23 mouse cellular contexts compared by ENCODE assay signal in the genomic region with DNA sequence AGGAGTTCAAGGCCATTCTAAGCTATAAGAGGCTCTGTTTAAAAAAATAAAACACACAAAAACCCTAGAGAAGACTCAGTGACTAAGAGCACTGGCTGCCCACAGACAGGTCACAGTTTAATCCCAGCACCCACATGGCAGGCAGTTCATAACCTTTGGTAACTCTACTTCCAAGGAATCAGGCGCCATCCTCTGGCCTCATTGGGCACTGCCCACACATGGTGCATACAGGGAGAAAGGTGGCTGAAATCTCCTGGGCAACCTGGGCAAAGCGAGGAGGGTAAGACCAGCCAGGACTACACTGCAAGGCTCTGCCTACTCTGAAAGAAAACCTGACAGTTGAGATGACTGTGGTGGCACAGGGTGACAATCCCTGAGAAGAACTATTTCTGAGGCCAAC. TPM values are rescaled to one million over a fixed set of nuclear protein-coding genes. Genes with fewer than 3 reads are reported as not detected.
DNase-seq lines count a peak whose midpoint lies in the region; ATAC-seq and TF ChIP-seq lines count a peak whose summit lies in the region.
"Had no signal": no experiment of that assay in that cellular context is flagged by ENCODE, and none has a peak within 500 bp of the region (broad histone marks: within the 10 kb centered on the region; RNA-seq: fewer than 3 reads in every experiment).

No protein-coding gene starts in this region.

- no peak overlapping the region for H3K4me3 ChIP-seq in lung, postnatal 0 days (ENCODE audit: low read depth, low read length)
- H3K4me3 ChIP-seq in E14TG2a.4 (replicated peaks; ENCODE audit: low read length), result no peak overlapping the region
- H3K4me3 ChIP-seq in intestine, embryonic 16.5 days (ENCODE audit: low read length), result no peak overlapping the region
- H3K4me3 ChIP-seq: embryonic facial prominence, embryonic 10.5 days; forebrain, embryonic 15.5 days; heart, embryonic 13.5 days; hindbrain, embryonic 15.5 days; neural tube, embryonic 13.5 days had no signal

- TF ChIP-seq EP300 in lung, postnatal 0 days (IDR thresholded peaks at IDR 0.05), result no peak

- WGBS in lung, postnatal 0 days, result 89% methylated on average over 2 of the region's 2 CpGs
- 93% methylated on average over 2 of the region's 2 CpGs for WGBS in intestine, embryonic 16.5 days

- H3K9me3 ChIP-seq in lung, postnatal 0 days (ENCODE audit: low read length), result no peaks in the 10 kb centered on the region
- H3K9me3 ChIP-seq in E14TG2a.4 (ENCODE audit: low read length), result no peaks in the 10 kb centered on the region
- no peaks in the 10 kb centered on the region for H3K9me3 ChIP-seq in intestine, embryonic 16.5 days (ENCODE audit: control insufficient read depth, low read length)
- H3K9me3 ChIP-seq: embryonic facial prominence, embryonic 10.5 days; forebrain, embryonic 15.5 days; heart, embryonic 13.5 days; hindbrain, embryonic 15.5 days; neural tube, embryonic 13.5 days had no signal

- H3K27ac ChIP-seq in lung, postnatal 0 days (ENCODE audit: low read length), result no peak overlapping the region
- H3K27ac ChIP-seq in intestine, embryonic 16.5 days (ENCODE audit: low read length), result no peak overlapping the region
- H3K27ac ChIP-seq: embryonic facial prominence, embryonic 10.5 days; forebrain, embryonic 15.5 days; heart, embryonic 13.5 days; hindbrain, embryonic 15.5 days; neural tube, embryonic 13.5 days had no signal

- DNase-seq in kidney, adult 9 months, result peak; percentile 26
- DNase-seq in kidney, postnatal 14 days, result no peak
- no peak for DNase-seq in lung, postnatal 0 days (ENCODE audit: low spot score)
- DNase-seq in lung, adult 18-20 months, result no peak
- no peak for DNase-seq in left cerebral cortex, postnatal 14 days (ENCODE audit: low spot score in 2 of 2)
- no peak for DNase-seq in neural tube, embryonic 10.5 days (ENCODE audit: extremely low spot score, low spot score)
- DNase-seq: adrenal gland, postnatal 14 days; cerebellum, adult 18-20 months; cerebellum, postnatal 36 days; heart, postnatal 36 days; layer of hippocampus, adult 9-11 months had no signal

- H3K36me3 ChIP-seq in lung, postnatal 0 days (ENCODE audit: insufficient read depth, low read length), result peaks cover 4% of the 10 kb centered on the region; the same call in 1 of the 2 replicates
- H3K36me3 ChIP-seq in E14TG2a.4 (ENCODE audit: insufficient read depth, low read length), result peaks cover 92% of the 10 kb centered on the region
- peaks cover 23% of the 10 kb centered on the region for H3K36me3 ChIP-seq in intestine, embryonic 16.5 days (ENCODE audit: control insufficient read depth, insufficient read depth, low read length)

- H3K27me3 ChIP-seq in lung, postnatal 0 days (replicated peaks; ENCODE audit: insufficient read depth, low read length), result no peaks in the 10 kb centered on the region
- no peaks in the 10 kb centered on the region for H3K27me3 ChIP-seq in E14TG2a.4 (ENCODE audit: insufficient read depth, low read length)
- no peaks in the 10 kb centered on the region for H3K27me3 ChIP-seq in intestine, embryonic 16.5 days (replicated peaks; ENCODE audit: control insufficient read depth, insufficient read depth, low read length)
- H3K27me3 ChIP-seq: forebrain, embryonic 15.5 days; heart, embryonic 13.5 days; hindbrain, embryonic 15.5 days; neural tube, embryonic 13.5 days had no signal

- ATAC-seq in lung, postnatal 0 days, result no peak
- ATAC-seq in intestine, embryonic 16.5 days, result peak; percentile 12; the same call in 1 of the 2 replicates
- ATAC-seq: forebrain, embryonic 15.5 days had no signal

- no peak overlapping the region for H3K4me2 ChIP-seq in lung, postnatal 0 days (replicated peaks; ENCODE audit: low read depth, low read length)
- H3K4me2 ChIP-seq in intestine, embryonic 16.5 days (ENCODE audit: low read depth, low read length), result no peak overlapping the region
- H3K4me2 ChIP-seq: forebrain, embryonic 15.5 days; heart, embryonic 13.5 days; hindbrain, embryonic 15.5 days; neural tube, embryonic 13.5 days had no signal

- no peak overlapping the region for H3K9ac ChIP-seq in lung, postnatal 0 days (replicated peaks; ENCODE audit: low read depth)
- H3K9ac ChIP-seq in intestine, embryonic 16.5 days (ENCODE audit: low read depth, low read length), result no peak overlapping the region
- H3K9ac ChIP-seq: forebrain, embryonic 15.5 days; heart, embryonic 13.5 days; hindbrain, embryonic 15.5 days; neural tube, embryonic 13.5 days had no signal

- intact Hi-C loops in left cerebral cortex, postnatal 14 days (cut with DNase I), result loop anchor here (5.0 to 10.0 kb wide), 2 partner anchors 99 to 291 kb away; no protein-coding TSS in a partner anchor

- no peaks in the 10 kb centered on the region for H3K4me1 ChIP-seq in lung, postnatal 0 days (ENCODE audit: insufficient read depth, low read depth, low read length)
- peaks cover 88% of the 10 kb centered on the region for H3K4me1 ChIP-seq in E14TG2a.4 (replicated peaks; ENCODE audit: low read depth, low read length)
- H3K4me1 ChIP-seq in intestine, embryonic 16.5 days (ENCODE audit: control insufficient read depth, insufficient read depth, low read length), result no peaks in the 10 kb centered on the region
- H3K4me1 ChIP-seq: forebrain, embryonic 15.5 days; hindbrain, embryonic 15.5 days; neural tube, embryonic 13.5 days had no signal

- TF ChIP-seq CTCF in lung, postnatal 0 days (IDR thresholded peaks at IDR 0.05), result peak; percentile 31; the same call in 1 of the 2 replicates
- TF ChIP-seq CTCF in E14TG2a.4 (conservative IDR thresholded peaks at IDR 0.05; ENCODE audit: low read length), result peak; percentile 22

RNA-seq across cellular contexts. Expression of a gene that starts 29.4 kb away (rescaled TPM):
- 4.3 and 6.1 TPM in 2 replicates for polyA plus RNA-seq in lung, postnatal 0 days (2015; fragmentation: Nextera tagmentation; extraction: Ambion mirVana)
- 38.5 and 41.0 TPM in 2 replicates for polyA plus RNA-seq in intestine, embryonic 16.5 days (2015; fragmentation: Nextera tagmentation; extraction: Ambion mirVana)
- total RNA-seq in left cerebral cortex, postnatal 14 days (2021), result under 1 TPM; 0.17 to 0.31 TPM
- total RNA-seq: monocyte, adult 5-6 weeks had no signal
- polyA plus RNA-seq: spleen, adult 2 months had no signal

RNA-seq across cellular contexts. Expression of a gene that starts 48.1 kb away (rescaled TPM):
- polyA plus RNA-seq in lung, postnatal 0 days (2015; fragmentation: Nextera tagmentation; extraction: Ambion mirVana), result not detected in 2 replicates
- polyA plus RNA-seq in intestine, embryonic 16.5 days (2015; fragmentation: Nextera tagmentation; extraction: Ambion mirVana), result 19.9 and 21.5 TPM in 2 replicates
- not detected for total RNA-seq in left cerebral cortex, postnatal 14 days (2021)
- total RNA-seq: adrenal gland, postnatal 14 days; heart, postnatal 36 days; monocyte, adult 5-6 weeks had no signal
- polyA plus RNA-seq: embryonic facial prominence, embryonic 10.5 days; forebrain, embryonic 15.5 days; gonadal fat pad, adult 2 months; heart, embryonic 13.5 days; hindbrain, embryonic 15.5 days; kidney, embryonic 16.5 days; limb, embryonic 14.5 days; neural tube, embryonic 13.5 days; spleen, adult 2 months had no signal

RNA-seq across cellular contexts. Expression of a gene that starts 58.4 kb away (rescaled TPM):
- 72.9 and 77.9 TPM in 2 replicates for polyA plus RNA-seq in lung, postnatal 0 days (2015; fragmentation: Nextera tagmentation; extraction: Ambion mirVana)
- polyA plus RNA-seq in intestine, embryonic 16.5 days (2015; fragmentation: Nextera tagmentation; extraction: Ambion mirVana), result 94.3 and 97.8 TPM in 2 replicates
- total RNA-seq in left cerebral cortex, postnatal 14 days (2021), result 10 to 100 TPM; 87.6 to 90.0 TPM

Comparison
In these comparisons a context has a peak if more than half of its experiments do, and no peak if none do; other contexts are left out.
1. RNA of a gene that starts 48.1 kb away (polyA plus RNA-seq): 19.9 to 21.5 TPM in intestine, embryonic 16.5 days; not detected in lung, postnatal 0 days; every median in the first group is over 10 times any median in the second.